Mouse (Mus musculus) spleen, adult 2 months (tissue): ENCODE measurements around the gene Jtb.

Source experiments
- CTCF ChIP-seq: fragments of 200-500 bp; IDR thresholded peaks from 2 replicates; pipeline ENCODE4 v1.5.1; 2011; ENCODE audit warnings: mild to moderate bottlenecking, inconsistent platforms; ENCODE audit not compliant: insufficient read depth, insufficient read length, insufficient replicate concordance; ENCODE audit errors: extremely low read depth
- POLR2A ChIP-seq: fragments of 200-500 bp; IDR thresholded peaks from 2 replicates; pipeline ENCODE4 v1.6.1; 2011; ENCODE audit warnings: low read depth, low read length, inconsistent platforms

DNA sequence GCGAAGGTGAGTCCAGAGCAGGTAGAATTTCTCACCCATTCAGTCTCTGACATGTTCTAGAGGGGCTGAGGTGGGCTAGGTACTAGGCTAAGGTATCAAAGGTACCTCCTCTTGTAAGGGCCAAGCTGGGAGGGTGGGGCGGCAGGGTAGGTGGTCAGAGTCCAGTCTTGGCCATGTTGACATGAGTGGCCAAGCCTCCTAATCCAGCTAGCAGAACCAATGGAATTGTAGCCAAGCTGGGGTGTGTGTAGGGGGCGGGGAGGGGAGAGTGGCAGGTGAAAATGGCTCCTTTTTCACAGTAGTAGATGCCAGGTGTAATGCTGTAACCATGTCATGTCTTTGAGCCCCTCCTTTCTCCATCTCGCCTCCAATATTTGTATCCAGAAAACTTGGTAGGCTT lies 27.1 kb downstream of the Jtb start:
- no peak for TF ChIP-seq CTCF
- TF ChIP-seq POLR2A = no peak
